Mouse (Mus musculus) forebrain, embryonic 10.5 days (tissue): Measurements from ENCODE around the gene Baz2a. TPM values are rescaled to one million over a fixed set of nuclear protein-coding genes. Genes with fewer than 3 reads are reported as not detected.
"Not testable (repeated sequence)": the region's sequence is repeated elsewhere in the genome, so short reads cannot be mapped to it uniquely, and the experiment has no call there.

Experiments
- DNase-seq: peaks from one replicate; pipeline ENCODE4 v3.0.0-alpha.2; 2017; ENCODE audit warnings: low spot score; ENCODE audit errors: extremely low spot score
- H3K27ac ChIP-seq: fragments of 300-500 bp; sonication (generic); 2 replicates; pipeline ENCODE4 v1.5.1; 2016; ENCODE audit warnings: mild to moderate bottlenecking
- H3K27me3 ChIP-seq: fragments of 300-500 bp; sonication (generic); 2 replicates; pipeline ENCODE4 v1.6.1; 2016; ENCODE audit warnings: mild to moderate bottlenecking; ENCODE audit not compliant: poor library complexity, severe bottlenecking
- H3K36me3 ChIP-seq: fragments of 300-500 bp; sonication (generic); replicated peaks from 2 replicates; pipeline ENCODE4 v1.6.1; 2016; ENCODE audit warnings: mild to moderate bottlenecking, moderate library complexity
- H3K4me1 ChIP-seq: fragments of 300-500 bp; sonication (generic); 2 replicates; pipeline ENCODE4 v1.6.1; 2016
- H3K4me3 ChIP-seq: fragments of 300-500 bp; sonication (generic); 2 replicates; pipeline ENCODE4 v1.5.1; 2016; ENCODE audit warnings: mild to moderate bottlenecking, moderate library complexity
- H3K9me3 ChIP-seq: fragments of 300-500 bp; sonication (generic); 2 replicates; pipeline ENCODE4 v1.6.1; 2016; ENCODE audit warnings: mild to moderate bottlenecking, moderate library complexity
- WGBS: fragments of 180-500 bp; shearing (Covaris S2); methylation state at CpG from one replicate; pipeline ENCODE4 v1.1.7; 2016; 5-methylcytosine and 5-hydroxymethylcytosine counted together
- polyA plus RNA-seq: library from polyadenylated mRNA; unstranded; fragments of >200 nt; fragmentation: Nextera tagmentation; extraction: Ambion mirVana; gene quantifications from 2 replicates; pipeline ENCODE4 v1.2.1, GENCODE M21; 2016

Baz2a gene
- polyA plus RNA-seq, 1 experiment from 2014 or later = 13.5 TPM

DNA sequence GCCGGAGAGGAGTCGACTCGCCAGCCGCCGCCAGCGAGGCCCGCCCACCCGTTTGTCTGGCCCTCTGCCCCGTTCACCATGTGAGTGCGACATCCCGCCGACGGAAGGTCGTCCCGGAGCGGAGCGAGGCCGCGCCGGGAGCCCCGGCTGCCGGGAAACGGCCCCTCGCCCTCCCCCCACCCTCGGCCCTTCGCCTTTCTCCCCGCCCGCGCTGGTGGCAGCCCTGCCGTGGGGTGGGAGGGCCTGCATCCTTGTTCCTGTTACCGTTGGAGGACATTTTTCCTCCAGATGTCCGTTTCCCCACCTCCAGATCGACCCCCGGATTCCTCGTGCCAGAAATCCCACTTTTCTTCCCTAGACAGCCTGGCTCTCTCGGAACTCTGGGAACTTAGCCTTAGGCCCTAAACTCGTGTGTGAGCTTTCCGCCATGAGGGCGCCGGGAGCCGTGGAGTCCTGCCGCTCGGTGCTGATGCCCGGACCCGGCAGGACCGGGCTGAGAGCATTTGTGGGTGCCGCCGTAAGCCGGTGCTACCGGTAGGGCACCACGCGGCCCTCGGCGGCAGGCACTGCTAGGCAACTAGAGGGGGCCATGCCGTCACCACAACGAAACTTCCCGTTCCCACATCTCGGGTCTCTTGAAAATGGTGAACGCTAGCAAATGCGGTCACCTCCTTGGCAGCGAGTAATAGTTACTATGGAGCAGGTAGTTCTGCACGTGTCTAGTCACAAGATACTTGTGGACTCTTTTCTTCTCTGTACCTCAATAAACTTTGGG, 32.0 kb upstream of the Baz2a start:
- WGBS = under 1% methylated on average over 62 of the region's 62 CpGs
- H3K27ac ChIP-seq = peak overlapping the region; percentile 99
- peaks cover 30% of the 10 kb centered on the region for H3K4me1 ChIP-seq
- peak overlapping the region; percentile 94 for H3K4me3 ChIP-seq
- peaks cover 37% of the 10 kb centered on the region for H3K36me3 ChIP-seq
- H3K9me3 ChIP-seq = no peaks in the 10 kb centered on the region
- peak; percentile 52 for DNase-seq
- no peaks in the 10 kb centered on the region for H3K27me3 ChIP-seq

DNA sequence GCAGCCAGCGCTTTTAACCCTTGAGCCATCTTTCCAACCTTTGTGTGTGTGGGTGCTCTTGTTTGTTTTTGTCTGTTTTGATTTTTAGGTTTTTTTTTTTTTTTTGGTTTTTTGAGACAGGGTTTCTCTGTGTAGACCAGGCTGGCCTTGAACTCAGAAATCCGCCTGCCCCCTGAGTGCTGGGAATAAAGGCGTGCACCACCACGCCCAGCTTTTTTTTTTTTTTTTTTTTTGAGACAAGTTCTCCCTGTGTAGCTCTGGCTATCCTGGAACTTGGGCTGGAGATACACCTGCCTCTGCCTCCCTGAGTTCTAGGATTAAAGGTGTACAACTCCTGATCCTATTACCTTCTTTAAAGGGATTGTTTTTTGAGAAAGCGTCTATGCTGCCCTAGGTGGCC, 30.3 kb upstream of the Baz2a start:
- peaks cover 30% of the 10 kb centered on the region for H3K4me1 ChIP-seq
- H3K9me3 ChIP-seq = no peaks in the 10 kb centered on the region
- DNase-seq = no peak
- peak overlapping the region; percentile 94 for H3K4me3 ChIP-seq
- H3K27me3 ChIP-seq = no peaks in the 10 kb centered on the region
- peaks cover 54% of the 10 kb centered on the region for H3K36me3 ChIP-seq
- WGBS = 87% methylated on average over 5 of the region's 5 CpGs
- peak overlapping the region; percentile 99; the same call in 1 of the 2 replicates for H3K27ac ChIP-seq

DNA sequence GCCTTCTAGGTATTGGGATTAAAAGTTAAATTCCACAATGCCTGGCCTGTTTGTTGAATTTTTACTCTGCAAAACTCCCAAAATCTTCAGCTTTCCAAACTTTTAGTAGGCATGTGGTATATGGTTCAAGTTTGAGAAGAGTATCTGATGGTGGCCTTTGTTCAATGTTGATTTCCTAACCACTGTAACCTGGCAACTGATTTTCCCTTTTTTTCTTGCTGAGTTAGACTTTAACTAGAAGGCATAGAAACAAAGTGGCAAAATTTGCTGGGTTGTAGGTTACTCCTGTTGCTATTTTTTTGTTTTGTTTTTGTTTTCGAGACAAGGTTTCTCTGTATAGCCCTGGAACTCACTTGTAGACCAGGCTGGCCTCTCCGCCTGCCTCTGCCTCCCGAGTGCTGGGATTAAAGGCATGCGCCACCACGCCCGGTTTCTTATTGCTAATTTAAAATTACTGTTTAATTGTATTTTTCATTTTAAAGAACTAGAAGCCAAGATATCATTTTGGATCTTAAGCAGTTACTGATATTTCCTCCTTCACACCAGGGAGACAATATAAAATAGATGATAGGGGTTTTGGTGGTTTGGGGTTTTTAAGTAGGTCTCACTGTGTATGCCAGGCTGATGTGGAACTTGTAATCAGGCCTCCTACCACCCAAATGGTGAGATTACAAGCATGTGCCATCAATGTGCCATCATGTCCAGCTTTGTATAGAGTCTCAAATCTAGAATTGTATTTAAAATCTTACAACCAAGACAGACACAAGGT, 29.0 kb upstream of the Baz2a start:
- Histone ChIP-seq H3K36me3 (peaks cover 67% of the 10 kb centered on the region), H3K4me3 (no peak overlapping the region; the same call in 1 of the 2 replicates)
- WGBS = 96% methylated on average over 6 of the region's 6 CpGs

DNA sequence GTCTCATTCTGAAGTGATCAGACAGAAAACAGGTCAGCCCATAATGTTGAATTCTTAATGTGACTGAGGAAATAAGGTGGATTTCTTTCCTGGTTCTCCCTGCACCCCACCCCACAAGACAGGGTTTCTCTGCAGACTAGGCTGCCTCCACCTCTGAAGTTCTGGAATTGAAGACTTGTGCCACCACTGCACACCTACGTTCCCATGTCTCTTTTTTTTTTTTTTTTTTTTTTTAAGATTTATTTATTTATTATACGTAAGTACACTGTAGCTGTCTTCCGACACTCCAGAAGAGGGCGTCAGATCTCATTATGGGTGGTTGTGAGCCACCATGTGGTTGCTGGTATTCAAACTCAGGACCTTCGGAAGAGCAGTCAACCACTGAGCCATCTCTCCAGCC, 25.3 kb upstream of the Baz2a start:
- H3K4me3 ChIP-seq = no peak overlapping the region
- peaks cover 7% of the 10 kb centered on the region; the same call in 1 of the 2 replicates for H3K4me1 ChIP-seq
- H3K9me3 ChIP-seq = peaks cover 3% of the 10 kb centered on the region; the same call in 1 of the 2 replicates
- 91% methylated on average over 5 of the region's 5 CpGs for WGBS
- no peak for DNase-seq
- H3K27ac ChIP-seq = no peak overlapping the region
- peaks cover 97% of the 10 kb centered on the region for H3K36me3 ChIP-seq
- no peaks in the 10 kb centered on the region for H3K27me3 ChIP-seq

More for the DNA sequence above, 29.0 kb upstream of the Baz2a start:
- Histone ChIP-seq H3K9me3 (no peaks in the 10 kb centered on the region), H3K27me3 (no peaks in the 10 kb centered on the region), H3K27ac (no peak overlapping the region), H3K4me1 (peaks cover 29% of the 10 kb centered on the region)
- no peak for DNase-seq

DNA sequence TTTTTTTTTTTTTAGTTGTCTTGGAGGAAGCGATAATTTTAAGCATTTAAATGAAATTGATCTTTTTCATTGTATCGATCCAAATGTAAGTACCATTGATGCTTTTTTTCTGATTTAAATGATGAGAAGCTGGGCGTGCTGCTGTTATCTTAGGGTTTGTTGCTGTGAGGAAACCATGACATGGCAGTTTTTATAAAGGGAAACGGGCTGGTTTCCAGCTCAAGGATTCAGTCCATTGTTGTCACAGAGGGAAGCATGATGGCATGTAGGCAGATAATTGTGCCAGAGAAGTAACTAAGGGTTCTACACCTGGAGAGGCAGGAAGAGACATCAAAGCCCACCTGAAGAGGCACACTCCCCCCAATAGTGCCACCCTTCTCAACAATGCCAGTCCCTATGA, 22.2 kb upstream of the Baz2a start:
- no peaks in the 10 kb centered on the region for H3K4me1 ChIP-seq
- no peak overlapping the region for H3K4me3 ChIP-seq
- H3K27ac ChIP-seq = no peak overlapping the region
- DNase-seq = no peak
- no peaks in the 10 kb centered on the region for H3K27me3 ChIP-seq
- WGBS = 92% methylated on average over 4 of the region's 4 CpGs
- peaks cover 99% of the 10 kb centered on the region for H3K36me3 ChIP-seq
- H3K9me3 ChIP-seq = peaks cover 3% of the 10 kb centered on the region; the same call in 1 of the 2 replicates

DNA sequence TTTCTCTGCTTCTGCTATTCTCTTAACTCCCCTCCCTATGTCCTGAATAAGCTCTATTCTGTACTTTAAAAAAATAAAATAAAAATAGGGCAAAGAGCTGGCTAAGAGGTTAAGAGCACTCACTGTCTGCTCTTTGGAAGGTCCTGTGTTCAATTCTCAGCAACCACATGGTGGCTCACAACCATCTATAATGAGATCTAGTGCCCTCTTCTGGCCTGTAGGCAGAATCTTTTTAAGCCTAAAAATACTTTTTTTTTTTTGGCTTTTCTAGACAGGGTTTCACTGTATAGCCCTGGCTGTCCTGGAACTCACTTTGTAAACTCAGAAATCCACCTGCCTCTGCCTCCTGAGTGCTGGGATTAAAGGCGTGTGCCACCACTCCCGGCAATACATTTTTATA, 20.9 kb upstream of the Baz2a start:
- H3K27ac ChIP-seq, H3K27me3 ChIP-seq, H3K4me3 ChIP-seq, DNase-seq, H3K9me3 ChIP-seq, H3K4me1 ChIP-seq: not testable (repeated sequence)
- peaks cover 98% of the 10 kb centered on the region for H3K36me3 ChIP-seq
- 97% methylated on average over 2 of the region's 2 CpGs for WGBS

DNA sequence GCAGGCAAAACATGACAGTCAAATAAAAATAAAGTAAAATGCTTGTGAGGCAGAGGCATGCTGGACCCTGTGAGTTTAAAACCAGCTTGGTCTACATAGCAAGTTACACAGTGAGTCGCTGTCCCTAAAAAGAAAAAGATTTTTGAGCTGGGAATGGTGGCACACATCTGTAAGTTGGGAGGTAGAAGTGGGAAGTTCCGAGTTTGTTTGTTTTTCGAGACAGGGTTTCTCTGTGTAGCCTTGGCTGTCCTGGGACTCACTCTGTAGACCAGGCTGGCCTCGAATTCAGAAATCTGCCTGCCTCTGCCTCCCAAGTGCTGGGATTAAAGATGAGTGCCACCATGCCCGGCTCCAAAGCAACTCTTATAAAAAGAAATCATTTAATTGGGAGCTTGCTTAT, 13.1 kb upstream of the Baz2a start:
- WGBS = 79% methylated on average over 5 of the region's 5 CpGs
- not testable (repeated sequence) for H3K4me3 ChIP-seq, H3K4me1 ChIP-seq, H3K9me3 ChIP-seq, H3K27me3 ChIP-seq, DNase-seq, H3K27ac ChIP-seq
- peaks cover 41% of the 10 kb centered on the region for H3K36me3 ChIP-seq

DNA sequence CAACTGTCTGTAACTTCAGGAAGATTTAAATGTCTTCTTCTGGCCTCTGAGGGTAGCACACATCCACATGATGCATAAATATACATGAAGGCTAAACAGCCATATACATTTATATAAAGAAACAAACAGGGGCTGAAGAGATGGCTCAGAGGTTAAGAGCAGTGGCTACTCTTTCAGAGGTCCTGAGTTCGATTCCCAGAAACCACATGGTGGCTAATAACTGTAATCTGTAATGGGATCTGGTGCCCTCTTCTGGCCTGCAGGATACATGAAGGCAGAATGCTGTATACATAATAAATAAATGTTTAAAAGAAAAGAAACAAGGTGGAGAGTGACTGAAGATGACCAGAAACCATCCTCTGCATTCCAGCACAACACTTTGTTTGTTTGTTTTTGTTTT, 10.9 kb upstream of the Baz2a start:
- H3K27me3 ChIP-seq = no peaks in the 10 kb centered on the region
- H3K9me3 ChIP-seq = no peaks in the 10 kb centered on the region
- peaks cover 22% of the 10 kb centered on the region for H3K4me1 ChIP-seq
- H3K4me3 ChIP-seq = no peak overlapping the region
- WGBS = 79% methylated on average over 1 of the region's 1 CpGs
- no peak for DNase-seq
- H3K36me3 ChIP-seq = peaks cover 36% of the 10 kb centered on the region
- H3K27ac ChIP-seq = no peak overlapping the region

DNA sequence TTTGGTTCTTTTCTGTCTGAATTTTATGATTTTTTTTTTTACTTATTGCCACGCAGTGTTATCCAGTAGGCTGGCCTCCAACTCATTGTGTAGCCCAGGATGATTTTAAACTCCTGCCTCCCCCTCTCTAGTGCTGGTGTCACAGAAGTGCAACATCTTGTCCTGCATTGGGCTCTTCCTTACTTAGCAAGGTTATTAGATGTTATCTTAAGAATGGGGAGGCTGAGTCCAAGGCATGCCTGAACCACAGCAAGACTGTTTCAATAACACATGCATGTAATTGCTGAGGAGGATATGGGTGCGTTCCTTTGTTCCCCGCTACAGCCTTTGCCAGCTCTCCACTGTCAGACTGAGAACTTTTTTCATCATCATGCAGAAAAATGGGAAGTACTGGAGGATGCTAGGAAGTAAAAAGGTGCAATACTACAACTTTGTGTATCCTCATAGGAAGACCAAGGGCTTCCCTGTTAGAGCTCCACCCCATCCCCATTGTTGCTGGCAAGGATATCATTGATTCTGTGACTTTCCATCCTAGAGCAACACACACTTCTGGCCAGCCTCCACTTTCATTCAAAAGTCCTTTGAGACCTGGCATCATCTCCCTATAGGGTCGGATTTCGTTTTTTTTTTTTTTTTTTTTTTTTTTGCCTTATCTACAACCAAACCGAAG, 9.4 kb upstream of the Baz2a start:
- no peaks in the 10 kb centered on the region for H3K27me3 ChIP-seq
- peaks cover 44% of the 10 kb centered on the region for H3K36me3 ChIP-seq
- 61% methylated on average over 6 of the region's 6 CpGs for WGBS
- H3K4me1 ChIP-seq = peaks cover 22% of the 10 kb centered on the region
- H3K9me3 ChIP-seq = no peaks in the 10 kb centered on the region
- peak overlapping the region; percentile 98 for H3K4me3 ChIP-seq
- no peak overlapping the region for H3K27ac ChIP-seq
- no peak for DNase-seq

DNA sequence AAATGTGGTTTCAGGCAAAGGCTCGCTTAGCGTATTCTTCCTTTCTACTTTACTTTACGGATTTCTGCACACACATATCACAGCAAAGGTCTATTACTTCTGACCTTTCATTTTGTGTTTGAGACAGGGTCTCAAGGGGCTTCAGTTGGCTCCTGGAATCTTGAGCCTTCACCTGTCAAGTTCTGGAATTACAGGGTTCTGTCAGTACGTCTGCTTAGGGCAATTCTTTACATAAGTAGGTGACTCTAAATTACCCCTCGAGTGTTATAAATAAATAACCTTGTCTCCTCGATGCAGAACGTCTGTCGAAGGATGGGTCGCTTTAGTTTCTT, 8.9 kb upstream of the Baz2a start:
- no peak for DNase-seq
- Histone ChIP-seq H3K4me3 (peak overlapping the region; percentile 98), H3K27me3 (no peaks in the 10 kb centered on the region), H3K36me3 (peaks cover 44% of the 10 kb centered on the region), H3K4me1 (peaks cover 22% of the 10 kb centered on the region), H3K9me3 (no peaks in the 10 kb centered on the region), H3K27ac (peak overlapping the region; percentile 98)
- 19% methylated on average over 9 of the region's 9 CpGs for WGBS

DNA sequence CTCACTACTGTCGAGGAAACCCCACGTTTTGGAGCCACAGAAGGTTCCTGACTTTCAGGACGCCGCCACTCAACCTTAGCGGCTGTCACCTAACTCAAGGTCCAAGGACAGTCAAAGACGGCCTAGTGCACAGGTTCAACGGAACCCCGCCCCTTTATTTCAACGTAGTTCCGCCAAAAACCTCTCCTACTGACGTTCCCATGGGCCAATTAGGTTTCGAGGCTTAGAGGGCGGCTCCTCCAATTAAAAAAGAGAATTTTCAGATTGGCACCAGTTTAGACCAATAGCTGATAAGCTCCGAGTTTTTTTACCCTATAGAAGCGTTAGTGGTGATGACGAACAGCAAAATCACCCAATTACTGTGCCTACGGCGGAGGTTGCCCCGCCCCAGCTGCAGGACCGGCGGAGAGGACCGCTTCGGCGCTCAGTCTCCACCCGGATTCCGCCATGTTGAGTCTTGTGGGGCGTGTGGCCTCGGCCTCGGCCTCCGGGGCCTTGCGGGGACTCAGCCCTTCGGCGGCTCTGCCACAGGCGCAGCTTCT, 8.4 kb upstream of the Baz2a start, which contains the start of gene Atp5b:
Atp5b (plus strand) TSS at position 394 of the 542 bp plus-strand sequence.
- Histone ChIP-seq H3K27ac (peak within 1 kb of the TSS; percentile 98), H3K4me1 (peaks cover 22% of the 10 kb centered on the region), H3K36me3 (peaks cover 44% of the 10 kb centered on the region), H3K4me3 (peak within 1 kb of the TSS; percentile 98), H3K27me3 (no peaks in the 10 kb centered on the region), H3K9me3 (no peaks in the 10 kb centered on the region)
- peak; percentile 93 for DNase-seq
- 0% methylated on average over 34 of the region's 34 CpGs for WGBS

DNA sequence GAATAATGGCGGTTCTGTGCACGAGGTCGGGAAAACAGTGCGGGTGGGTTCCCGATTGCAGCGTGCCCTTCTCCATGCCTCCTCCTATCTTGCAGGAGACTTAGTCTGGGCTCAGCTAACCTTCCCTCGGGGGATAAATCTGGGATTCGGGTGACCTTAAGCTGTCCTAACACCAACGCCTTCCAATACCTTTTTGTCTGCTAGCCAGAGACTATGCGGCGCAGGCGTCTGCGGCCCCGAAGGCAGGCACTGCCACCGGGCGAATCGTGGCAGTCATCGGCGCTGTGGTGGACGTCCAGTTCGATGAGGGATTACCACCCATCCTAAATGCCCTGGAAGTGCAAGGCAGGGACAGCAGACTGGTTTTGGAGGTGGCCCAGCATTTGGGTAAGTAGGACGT, 7.7 kb upstream of the Baz2a start:
- Histone ChIP-seq H3K4me3 (peak overlapping the region; percentile 98), H3K27me3 (no peaks in the 10 kb centered on the region), H3K36me3 (peaks cover 48% of the 10 kb centered on the region), H3K4me1 (peaks cover 22% of the 10 kb centered on the region), H3K9me3 (no peaks in the 10 kb centered on the region), H3K27ac (peak overlapping the region; percentile 98)
- no peak for DNase-seq
- under 1% methylated on average over 22 of the region's 22 CpGs for WGBS
